Mouse (Mus musculus) adipocyte (in vitro differentiated cells): ENCODE data around the gene Naa50.

Source experiments
- DNase-seq: peaks from one replicate; pipeline ENCODE4 v3.0.0-alpha.2; 2016; ENCODE audit warnings: low spot score

The Naa50 gene

GRCm38 (mm10) chr16:44200146-44200545 is 60.5 kb downstream of the Naa50 start:
- DNase-seq: no peak

GRCm38 (mm10) chr16:44204331-44204730 is 64.7 kb downstream of the Naa50 start:
- DNase-seq: no peak

GRCm38 (mm10) chr16:44205973-44206372 is 66.3 kb downstream of the Naa50 start:
- no peak for DNase-seq

GRCm38 (mm10) chr16:44210156-44211053 is 70.8 kb downstream of the Naa50 start:
- DNase-seq: no peak

GRCm38 (mm10) chr16:44211054-44211414 is 71.4 kb downstream of the Naa50 start:
- DNase-seq: no peak

GRCm38 (mm10) chr16:44212703-44213102 is 73.1 kb downstream of the Naa50 start:
- DNase-seq: no peak
